Mouse (Mus musculus) thymus, postnatal 4 days (tissue): ENCODE data around the gene Palmd.

ENCODE experiments used
- DNase-seq: peaks from one replicate; pipeline ENCODE4 v3.0.0; 2021

The Palmd gene

GRCm38 (mm10) chr3:116968540-116968997, at the start of gene Palmd:
Palmd (minus strand) TSS chr3:116968987.
- no peak for DNase-seq

GRCm38 (mm10) chr3:117010182-117010581, 41.4 kb upstream of the Palmd start:
- no peak for DNase-seq

- no peak for DNase-seq
Observed at GRCm38 (mm10) chr3:117007340-117007739, 38.6 kb upstream of the Palmd start.

GRCm38 (mm10) chr3:117006636-117007035, 37.8 kb upstream of the Palmd start:
- DNase-seq: no peak

GRCm38 (mm10) chr3:117003379-117003778, 34.6 kb upstream of the Palmd start:
- no peak for DNase-seq

- no peak for DNase-seq
Observed at GRCm38 (mm10) chr3:117001686-117002485, 33.1 kb upstream of the Palmd start.

- DNase-seq: no peak
Observed at GRCm38 (mm10) chr3:116993011-116993410, 24.2 kb upstream of the Palmd start.

GRCm38 (mm10) chr3:116991180-116991579, 22.4 kb upstream of the Palmd start:
- DNase-seq: no peak

GRCm38 (mm10) chr3:116988221-116988620, 19.4 kb upstream of the Palmd start:
- DNase-seq: no peak

GRCm38 (mm10) chr3:116986451-116986850, 17.7 kb upstream of the Palmd start:
- no peak for DNase-seq

- no peak for DNase-seq
Observed at GRCm38 (mm10) chr3:116985741-116986140, 17.0 kb upstream of the Palmd start.

GRCm38 (mm10) chr3:116985042-116985455, 16.3 kb upstream of the Palmd start:
- DNase-seq: no peak

- no peak for DNase-seq
Observed at GRCm38 (mm10) chr3:116981811-116982575, 13.2 kb upstream of the Palmd start.

GRCm38 (mm10) chr3:116969786-116970185, 999 bp upstream of the Palmd start:
- no peak for DNase-seq

- no peak for DNase-seq
Observed at GRCm38 (mm10) chr3:116969003-116969402, 216 bp upstream of the Palmd start.

- no peak for DNase-seq
Observed at GRCm38 (mm10) chr3:116967967-116968366, 820 bp downstream of the Palmd start, which contains the start of gene 4930455H04Rik. 4930455H04Rik (plus strand) TSS chr3:116968267.

- DNase-seq: no peak
Observed at GRCm38 (mm10) chr3:116967436-116967835, 1.4 kb downstream of the Palmd start.

- no peak for DNase-seq
Observed at GRCm38 (mm10) chr3:116966800-116967199, 2.0 kb downstream of the Palmd start.

- no peak for DNase-seq
Observed at GRCm38 (mm10) chr3:116966225-116966624, 2.6 kb downstream of the Palmd start.

- DNase-seq: no peak
Observed at GRCm38 (mm10) chr3:116964426-116964825, 4.4 kb downstream of the Palmd start.

- DNase-seq: no peak
Observed at GRCm38 (mm10) chr3:116963213-116963612, 5.6 kb downstream of the Palmd start.

- no peak for DNase-seq
Observed at GRCm38 (mm10) chr3:116961354-116962142, 7.2 kb downstream of the Palmd start.

GRCm38 (mm10) chr3:116960414-116960813, 8.4 kb downstream of the Palmd start:
- no peak for DNase-seq
